Mouse (Mus musculus): ENCODE data around the gene Ubp1.

- TF ChIP-seq CTCF (IDR thresholded peaks at IDR 0.05) (no peak), EP300 (IDR thresholded peaks at IDR 0.05) (no peak)
These were observed 33.0 kb downstream of the Ubp1 start for GRCm38 (mm10) chr9:113963718-113964117.

Data from lung, postnatal 0 days (tissue).